Mouse (Mus musculus) spleen, adult 2 months (tissue): ENCODE measurements at regions not wholly inside any gene's neighbourhood (a gene's known extent, or its start where the extent isn't known, plus 50 kb on each side); places are given as distances from the start of the nearest gene placed in this dataset.

ENCODE experiments used
- CTCF ChIP-seq: fragments of 200-500 bp; IDR thresholded peaks from 2 replicates; pipeline ENCODE4 v1.5.1; 2011; ENCODE audit warnings: mild to moderate bottlenecking, inconsistent platforms; ENCODE audit not compliant: insufficient read depth, insufficient read length, insufficient replicate concordance; ENCODE audit errors: extremely low read depth
- POLR2A ChIP-seq: fragments of 200-500 bp; IDR thresholded peaks from 2 replicates; pipeline ENCODE4 v1.6.1; 2011; ENCODE audit warnings: low read depth, low read length, inconsistent platforms

DNA sequence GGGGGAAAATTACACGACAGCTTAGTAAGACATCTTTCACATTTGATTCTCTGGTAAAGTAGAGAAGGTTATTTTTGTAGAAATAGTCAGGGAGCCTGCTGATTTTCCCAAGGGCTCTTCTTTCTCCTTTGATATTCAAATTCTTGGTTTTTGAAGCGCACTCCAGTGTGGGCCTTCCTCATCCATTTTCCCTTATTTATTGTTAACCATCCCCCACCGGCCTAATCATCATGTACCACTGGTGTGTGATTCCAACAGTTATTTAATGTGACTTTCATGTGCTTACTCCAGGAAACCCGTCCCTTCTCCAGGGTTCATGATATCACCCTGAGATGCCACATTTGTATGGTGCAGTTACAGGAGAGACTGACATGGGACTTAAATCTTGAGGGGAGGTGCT, 114.0 kb upstream of the Epha4 start:
- no peak for TF ChIP-seq CTCF
- no peak for TF ChIP-seq POLR2A
